Mouse (Mus musculus) midbrain, embryonic 10.5 days (tissue): ENCODE results near the gene Zfp84. TPM values are rescaled to one million over a fixed set of nuclear protein-coding genes. Genes with fewer than 3 reads are reported as not detected.
"Not testable (repeated sequence)": the region's sequence is repeated elsewhere in the genome, so short reads cannot be mapped to it uniquely, and the experiment has no call there.

Source experiments
- DNase-seq: peaks from one replicate; pipeline ENCODE4 v3.0.0-alpha.2; 2017; ENCODE audit warnings: low spot score
- H3K27ac ChIP-seq: fragments of 300-500 bp; sonication (generic); replicated peaks from 2 replicates; pipeline ENCODE4 v1.5.1; 2016; ENCODE audit warnings: mild to moderate bottlenecking
- H3K27me3 ChIP-seq: fragments of 300-500 bp; sonication (generic); 2 replicates; pipeline ENCODE4 v1.6.1; 2016; ENCODE audit warnings: low read depth, mild to moderate bottlenecking; ENCODE audit not compliant: poor library complexity, severe bottlenecking
- H3K36me3 ChIP-seq: fragments of 300-500 bp; sonication (generic); 2 replicates; pipeline ENCODE4 v1.6.1; 2016; ENCODE audit warnings: mild to moderate bottlenecking, moderate library complexity
- H3K4me1 ChIP-seq: fragments of 300-500 bp; sonication (generic); 2 replicates; pipeline ENCODE4 v1.6.1; 2016
- H3K4me3 ChIP-seq: fragments of 300-500 bp; sonication (generic); 2 replicates; pipeline ENCODE4 v1.5.1; 2016; ENCODE audit warnings: mild to moderate bottlenecking, moderate library complexity
- H3K9me3 ChIP-seq: fragments of 300-500 bp; sonication (generic); replicated peaks from 2 replicates; pipeline ENCODE4 v1.6.1; 2016; ENCODE audit warnings: mild to moderate bottlenecking
- WGBS: fragments of 180-500 bp; shearing (Covaris S2); methylation state at CpG from one replicate; pipeline ENCODE4 v1.1.7; 2016; 5-methylcytosine and 5-hydroxymethylcytosine counted together
- polyA plus RNA-seq: library from polyadenylated mRNA; unstranded; fragments of >200 nt; fragmentation: Nextera tagmentation; extraction: Ambion mirVana; gene quantifications from 2 replicates; pipeline ENCODE4 v1.2.1, GENCODE M21; 2016

The Zfp84 gene
- 10.9 and 14.6 TPM in 2 replicates for polyA plus RNA-seq

GRCm38 (mm10) chr7:29768090-29768900 is at the start of gene Zfp84:
Gene Zfp84 (plus strand): TSS chr7:29768552.
- peaks cover 21% of the 10 kb centered on the region for H3K4me1 ChIP-seq

GRCm38 (mm10) chr7:29725461-29726142 is 42.8 kb upstream of the Zfp84 start:
- not testable (repeated sequence) for DNase-seq, H3K9me3 ChIP-seq, H3K27me3 ChIP-seq, H3K4me1 ChIP-seq, H3K36me3 ChIP-seq, H3K4me3 ChIP-seq, H3K27ac ChIP-seq
- 32% methylated on average over 17 of the region's 17 CpGs for WGBS

More at GRCm38 (mm10) chr7:29768090-29768900, at the start of gene Zfp84:
- DNase-seq, result peak; percentile 89
- Histone ChIP-seq H3K27me3 (no peaks in the 10 kb centered on the region), H3K27ac (peak within 1 kb of the TSS; percentile 87), H3K4me3 (peak within 1 kb of the TSS; percentile 70), H3K9me3 (no peaks in the 10 kb centered on the region), H3K36me3 (peaks cover 27% of the 10 kb centered on the region)
- WGBS, result under 1% methylated on average over 32 of the region's 32 CpGs

- 65% methylated on average over 11 of the region's 11 CpGs for WGBS
- not testable (repeated sequence) for H3K36me3 ChIP-seq, H3K4me3 ChIP-seq, H3K4me1 ChIP-seq, H3K27ac ChIP-seq, H3K27me3 ChIP-seq
- peaks cover 12% of the 10 kb centered on the region for H3K9me3 ChIP-seq
- peak; percentile 14 for DNase-seq
Observed at GRCm38 (mm10) chr7:29726860-29727259, 41.5 kb upstream of the Zfp84 start, which contains the start of gene Catsperg2. Gene Catsperg2 (minus strand): TSS chr7:29727032.

- no peak overlapping the region for H3K4me3 ChIP-seq
- no peak for DNase-seq
- 88% methylated on average over 2 of the region's 2 CpGs for WGBS
Observed at GRCm38 (mm10) chr7:29728055-29728454, 40.3 kb upstream of the Zfp84 start.

GRCm38 (mm10) chr7:29742258-29742657 is 26.1 kb upstream of the Zfp84 start:
- WGBS, result 93% methylated on average over 3 of the region's 3 CpGs
- DNase-seq, result no peak
- H3K27ac ChIP-seq, result no peak overlapping the region
- no peak overlapping the region for H3K4me3 ChIP-seq
- no peaks in the 10 kb centered on the region for H3K27me3 ChIP-seq
- H3K9me3 ChIP-seq, result peaks cover 25% of the 10 kb centered on the region
- no peaks in the 10 kb centered on the region for H3K4me1 ChIP-seq
- H3K36me3 ChIP-seq, result no peaks in the 10 kb centered on the region

More at GRCm38 (mm10) chr7:29728055-29728454, 40.3 kb upstream of the Zfp84 start:
- H3K9me3 ChIP-seq, result peaks cover 24% of the 10 kb centered on the region
- H3K4me1 ChIP-seq, result no peaks in the 10 kb centered on the region
- no peaks in the 10 kb centered on the region for H3K36me3 ChIP-seq
- H3K27me3 ChIP-seq, result no peaks in the 10 kb centered on the region
- no peak overlapping the region for H3K27ac ChIP-seq

GRCm38 (mm10) chr7:29760476-29760875 is 7.9 kb upstream of the Zfp84 start:
- Histone ChIP-seq H3K27ac (no peak overlapping the region), H3K4me1 (no peaks in the 10 kb centered on the region), H3K27me3 (no peaks in the 10 kb centered on the region), H3K9me3 (peaks cover 11% of the 10 kb centered on the region), H3K4me3 (no peak overlapping the region), H3K36me3 (no peaks in the 10 kb centered on the region)
- WGBS, result 86% methylated on average over 5 of the region's 5 CpGs
- DNase-seq, result no peak

GRCm38 (mm10) chr7:29764702-29765101 is 3.6 kb upstream of the Zfp84 start:
- Histone ChIP-seq H3K9me3 (no peaks in the 10 kb centered on the region), H3K27ac (no peak overlapping the region), H3K4me1 (peaks cover 19% of the 10 kb centered on the region), H3K27me3 (no peaks in the 10 kb centered on the region), H3K4me3 (no peak overlapping the region), H3K36me3 (no peaks in the 10 kb centered on the region)
- WGBS, result 81% methylated on average over 7 of the region's 7 CpGs
- no peak for DNase-seq

- Histone ChIP-seq H3K4me3 (peak overlapping the region; percentile 70), H3K27ac (peak overlapping the region; percentile 82), H3K36me3 (peaks cover 15% of the 10 kb centered on the region), H3K9me3 (no peaks in the 10 kb centered on the region), H3K4me1 (peaks cover 21% of the 10 kb centered on the region), H3K27me3 (no peaks in the 10 kb centered on the region)
- DNase-seq, result peak; percentile 77
- WGBS, result 3% methylated on average over 15 of the region's 15 CpGs
Observed at GRCm38 (mm10) chr7:29767058-29767686, 1.2 kb upstream of the Zfp84 start.

GRCm38 (mm10) chr7:29768980-29769379 is 628 bp downstream of the Zfp84 start:
- DNase-seq, result no peak
- Histone ChIP-seq H3K9me3 (no peaks in the 10 kb centered on the region), H3K4me3 (peak overlapping the region; percentile 70), H3K4me1 (peaks cover 21% of the 10 kb centered on the region), H3K36me3 (peaks cover 33% of the 10 kb centered on the region), H3K27me3 (no peaks in the 10 kb centered on the region), H3K27ac (peak overlapping the region; percentile 87)
- WGBS, result 9% methylated on average over 10 of the region's 10 CpGs

- H3K4me1 ChIP-seq, result peaks cover 11% of the 10 kb centered on the region
- no peak overlapping the region for H3K4me3 ChIP-seq
- H3K27me3 ChIP-seq, result no peaks in the 10 kb centered on the region
- no peak for DNase-seq
- H3K27ac ChIP-seq, result no peak overlapping the region
- H3K9me3 ChIP-seq, result peaks cover 8% of the 10 kb centered on the region; the same call in 1 of the 2 replicates
- 93% methylated on average over 7 of the region's 7 CpGs for WGBS
- H3K36me3 ChIP-seq, result peaks cover 79% of the 10 kb centered on the region
Observed at GRCm38 (mm10) chr7:29773503-29773902, 5.2 kb downstream of the Zfp84 start.

GRCm38 (mm10) chr7:29774371-29774770 is 6.0 kb downstream of the Zfp84 start:
- peaks cover 5% of the 10 kb centered on the region for H3K4me1 ChIP-seq
- WGBS, result 92% methylated on average over 3 of the region's 3 CpGs
- H3K9me3 ChIP-seq, result peaks cover 8% of the 10 kb centered on the region; the same call in 1 of the 2 replicates
- no peak for DNase-seq
- no peak overlapping the region for H3K4me3 ChIP-seq
- H3K27me3 ChIP-seq, result no peaks in the 10 kb centered on the region
- no peak overlapping the region for H3K27ac ChIP-seq
- peaks cover 87% of the 10 kb centered on the region for H3K36me3 ChIP-seq

GRCm38 (mm10) chr7:29776568-29776967 is 8.2 kb downstream of the Zfp84 start:
- Histone ChIP-seq H3K9me3 (peaks cover 8% of the 10 kb centered on the region; the same call in 1 of the 2 replicates), H3K4me1 (no peaks in the 10 kb centered on the region)

More at GRCm38 (mm10) chr7:29776568-29776967, 8.2 kb downstream of the Zfp84 start:
- Histone ChIP-seq H3K27ac (no peak overlapping the region), H3K4me3 (no peak overlapping the region), H3K27me3 (no peaks in the 10 kb centered on the region), H3K36me3 (peaks cover 80% of the 10 kb centered on the region)
- no peak for DNase-seq
- 94% methylated on average over 19 of the region's 19 CpGs for WGBS
